Mouse (Mus musculus): ENCODE measurements around the gene Rasgrp4. TPM values are rescaled to one million over a fixed set of nuclear protein-coding genes. Genes with fewer than 3 reads are reported as not detected.
"Not testable (repeated sequence)": the region's sequence is repeated elsewhere in the genome, so short reads cannot be mapped to it uniquely, and the experiment has no call there.

The Rasgrp4 gene
- polyA plus RNA-seq, 1 experiment from 2014 or later: 0.47 TPM

DNA sequence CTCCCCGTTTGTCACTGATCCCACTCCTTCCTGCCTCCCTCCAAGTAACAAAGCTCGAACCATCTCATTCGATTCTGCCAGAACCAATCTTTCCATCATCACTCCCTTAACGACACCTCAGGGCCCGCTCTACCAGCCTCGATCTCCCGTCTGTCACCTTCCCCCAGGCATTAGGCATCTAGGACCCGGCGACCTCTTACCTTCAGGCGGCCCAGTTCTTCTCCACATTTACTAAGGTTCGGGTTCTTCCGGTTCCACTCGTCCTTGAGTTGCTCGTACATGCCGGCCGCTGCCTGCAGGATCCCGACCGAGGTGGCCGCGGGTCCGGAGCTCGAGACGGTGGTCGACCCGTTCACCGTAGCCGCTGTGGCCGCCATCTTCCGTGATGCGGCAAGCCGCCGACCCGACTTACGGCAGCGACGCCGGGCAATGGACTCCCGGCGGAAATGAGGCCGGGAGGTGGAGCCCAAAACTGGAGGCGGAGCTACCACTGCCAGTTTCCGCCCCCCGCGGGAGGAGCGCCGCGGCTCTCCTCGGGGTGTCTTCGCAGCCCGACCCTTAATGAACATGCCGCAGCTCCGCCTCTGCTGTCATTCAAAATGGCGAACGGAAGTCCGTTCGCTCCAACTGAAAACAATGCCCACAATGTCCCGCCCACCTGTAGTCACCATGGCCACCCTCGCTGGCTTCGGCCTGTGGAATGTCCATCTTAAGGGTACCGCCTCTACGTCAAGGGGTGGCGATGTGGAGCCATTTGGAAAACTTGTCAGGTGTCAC, 45.6 kb downstream of the Rasgrp4 start, which contains the start of gene Psmd8:
Psmd8 (minus strand) TSS at position 625 of the 777 bp plus-strand sequence.
- H3K4me3 ChIP-seq (ENCODE audit: low read depth, low read length): peak within 1 kb of the TSS; percentile 75
- under 1% methylated on average over 62 of the region's 62 CpGs for WGBS
- DNase-seq (ENCODE audit: low spot score): peak; percentile 99

DNA sequence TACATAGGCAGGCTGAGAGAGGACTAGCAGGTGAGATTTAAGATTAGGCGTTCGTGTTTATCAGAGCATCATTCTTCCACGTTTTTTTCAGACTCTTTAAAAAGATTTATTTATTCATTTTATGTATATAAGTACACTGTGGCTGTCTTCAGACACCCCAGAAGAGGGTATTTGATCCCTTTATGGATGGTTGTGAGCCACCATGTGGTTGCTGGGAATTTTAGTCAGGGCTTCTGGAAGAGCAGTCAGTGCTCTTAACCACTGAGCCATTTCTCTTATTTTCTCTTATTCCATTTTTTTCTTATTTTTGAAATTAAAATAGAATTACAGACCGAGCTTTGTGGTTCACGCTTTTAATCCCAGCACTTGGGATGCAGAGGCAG, 46.2 kb downstream of the Rasgrp4 start:
- Histone ChIP-seq H3K4me3 (ENCODE audit: low read depth, low read length) (peak overlapping the region; percentile 75), H3K4me2 (ENCODE audit: low read length) (peak overlapping the region; percentile 77), H3K27me3 (replicated peaks; ENCODE audit: control insufficient read depth, insufficient read depth, low read length) (no peaks in the 10 kb centered on the region), H3K36me3 (ENCODE audit: control insufficient read depth, insufficient read depth, low read length) (peaks cover 14% of the 10 kb centered on the region), H3K9ac (ENCODE audit: low read length) (peak overlapping the region; percentile 17), H3K9me3 (replicated peaks; ENCODE audit: control insufficient read depth, low read length) (no peaks in the 10 kb centered on the region), H3K4me1 (ENCODE audit: control insufficient read depth, insufficient read depth, low read length) (peaks cover 10% of the 10 kb centered on the region), H3K27ac (ENCODE audit: low read depth, low read length) (peak overlapping the region; percentile 21; the same call in 1 of the 2 replicates)
- ATAC-seq: no peak; the same call in 1 of the 2 replicates
- no peak for DNase-seq (ENCODE audit: low spot score)
- 40% methylated on average over 5 of the region's 5 CpGs for WGBS

More for the DNA sequence above, 45.6 kb downstream of the Rasgrp4 start, which contains the start of gene Psmd8:
- peak; percentile 97 for ATAC-seq
- H3K4me1 ChIP-seq (ENCODE audit: control insufficient read depth, insufficient read depth, low read length): peaks cover 10% of the 10 kb centered on the region
- H3K9me3 ChIP-seq (replicated peaks; ENCODE audit: control insufficient read depth, low read length): no peaks in the 10 kb centered on the region
- H3K36me3 ChIP-seq (ENCODE audit: control insufficient read depth, insufficient read depth, low read length): peaks cover 20% of the 10 kb centered on the region
- H3K9ac ChIP-seq (ENCODE audit: low read length): peak within 1 kb of the TSS; percentile 82
- H3K27me3 ChIP-seq (replicated peaks; ENCODE audit: control insufficient read depth, insufficient read depth, low read length): no peaks in the 10 kb centered on the region
- peak within 1 kb of the TSS; percentile 77 for H3K4me2 ChIP-seq (ENCODE audit: low read length)
- H3K27ac ChIP-seq (ENCODE audit: low read depth, low read length): peak within 1 kb of the TSS; percentile 48; the same call in 1 of the 2 replicates

DNA sequence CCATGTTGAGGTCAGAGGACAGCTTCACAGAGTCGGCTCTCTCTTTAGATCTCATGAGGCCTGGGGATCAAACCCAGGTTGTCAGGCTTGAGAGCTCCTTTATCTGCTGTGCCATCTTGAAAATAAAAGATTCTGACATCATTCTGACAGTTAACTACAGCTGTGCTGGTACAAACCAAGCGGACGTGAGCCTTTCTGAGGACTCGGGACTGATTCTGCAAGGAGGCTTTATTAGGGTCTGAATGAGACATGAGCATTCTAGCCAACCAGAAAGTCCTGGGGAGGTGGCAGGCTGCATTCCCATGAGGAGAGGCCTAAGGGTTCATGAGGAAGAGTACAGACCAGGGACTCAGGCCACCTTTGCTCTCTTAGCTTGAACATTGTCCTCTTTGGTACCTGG, 46.7 kb downstream of the Rasgrp4 start:
- DNase-seq (ENCODE audit: low spot score); H3K27me3 ChIP-seq (replicated peaks; ENCODE audit: control insufficient read depth, insufficient read depth, low read length); ATAC-seq; H3K27ac ChIP-seq (ENCODE audit: low read depth, low read length); H3K4me3 ChIP-seq (ENCODE audit: low read depth, low read length); H3K9me3 ChIP-seq (replicated peaks; ENCODE audit: control insufficient read depth, low read length); H3K36me3 ChIP-seq (ENCODE audit: control insufficient read depth, insufficient read depth, low read length); H3K4me2 ChIP-seq (ENCODE audit: low read length); H3K9ac ChIP-seq (ENCODE audit: low read length): not testable (repeated sequence)
- H3K4me1 ChIP-seq (ENCODE audit: control insufficient read depth, insufficient read depth, low read length): peaks cover 10% of the 10 kb centered on the region
- whole genome bisulfite sequencing: 92% methylated on average over 4 of the region's 4 CpGs

DNA sequence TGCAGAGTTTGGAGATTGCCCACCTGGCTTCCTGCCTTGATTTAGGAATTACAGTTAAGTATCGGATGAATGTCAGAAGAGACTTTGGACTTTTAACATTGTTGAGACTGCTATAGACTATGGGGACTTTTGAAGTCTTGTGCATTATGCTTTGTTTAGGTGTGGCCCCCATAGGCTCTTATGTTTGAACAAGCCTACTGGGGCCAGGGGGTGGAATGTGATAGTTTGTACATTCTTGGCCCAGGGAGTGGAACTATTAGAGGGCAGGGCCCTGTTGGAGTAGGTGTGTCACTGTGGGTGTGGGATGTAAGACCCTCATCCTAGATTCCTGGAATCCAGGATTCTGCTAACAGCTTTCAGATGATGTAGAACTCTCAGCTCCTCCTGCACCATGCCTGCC, 59.6 kb downstream of the Rasgrp4 start:
- ATAC-seq; H3K36me3 ChIP-seq (ENCODE audit: control insufficient read depth, insufficient read depth, low read length); H3K27ac ChIP-seq (ENCODE audit: low read depth, low read length); H3K27me3 ChIP-seq (replicated peaks; ENCODE audit: control insufficient read depth, insufficient read depth, low read length); H3K4me1 ChIP-seq (ENCODE audit: control insufficient read depth, insufficient read depth, low read length); H3K9me3 ChIP-seq (replicated peaks; ENCODE audit: control insufficient read depth, low read length); DNase-seq (ENCODE audit: low spot score); H3K4me2 ChIP-seq (ENCODE audit: low read length); H3K9ac ChIP-seq (ENCODE audit: low read length); H3K4me3 ChIP-seq (ENCODE audit: low read depth, low read length): not testable (repeated sequence)
- 100% methylated on average over 1 of the region's 1 CpGs for WGBS

DNA sequence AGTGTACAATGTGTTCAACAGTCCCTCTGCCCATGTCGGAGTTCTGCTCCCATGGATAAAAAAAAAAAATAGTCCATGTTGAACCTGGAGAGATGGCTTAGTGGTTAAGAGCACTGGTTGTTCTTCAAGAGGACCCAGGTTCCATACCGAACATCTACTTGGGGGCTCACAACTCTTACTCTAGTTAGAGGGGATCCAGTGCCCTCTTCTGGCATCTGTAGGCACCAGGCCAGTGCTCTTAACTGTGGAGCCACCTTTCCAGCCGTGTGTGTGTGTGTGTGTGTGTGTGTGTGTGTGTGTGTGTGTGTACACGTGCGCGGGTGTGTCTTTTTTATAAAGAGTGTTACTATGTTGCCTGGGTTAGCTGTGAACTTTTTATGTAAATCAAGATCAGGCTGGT, 67.9 kb downstream of the Rasgrp4 start:
- Histone ChIP-seq H3K4me1 (ENCODE audit: control insufficient read depth, insufficient read depth, low read length) (no peaks in the 10 kb centered on the region), H3K4me2 (ENCODE audit: low read length) (no peak overlapping the region), H3K36me3 (ENCODE audit: control insufficient read depth, insufficient read depth, low read length) (no peaks in the 10 kb centered on the region), H3K9me3 (replicated peaks; ENCODE audit: control insufficient read depth, low read length) (no peaks in the 10 kb centered on the region), H3K9ac (ENCODE audit: low read length) (no peak overlapping the region), H3K27me3 (replicated peaks; ENCODE audit: control insufficient read depth, insufficient read depth, low read length) (no peaks in the 10 kb centered on the region), H3K4me3 (ENCODE audit: low read depth, low read length) (no peak overlapping the region), H3K27ac (ENCODE audit: low read depth, low read length) (no peak overlapping the region)
- no peak for DNase-seq (ENCODE audit: low spot score)
- 87% methylated on average over 6 of the region's 6 CpGs for WGBS
- ATAC-seq: no peak

Other genes with a start within 250 kb of the Rasgrp4 start
- 101 and 128 TPM in 2 replicates for gene Actn4, start 172.5 kb upstream of the Rasgrp4 start, polyA plus RNA-seq (2014; fragmentation: Nextera tagmentation; extraction: Ambion mirVana)
- gene Eif3k, start 153.0 kb upstream of the Rasgrp4 start, polyA plus RNA-seq (2014; fragmentation: Nextera tagmentation; extraction: Ambion mirVana): 345 and 412 TPM in 2 replicates
- gene Map4k1, start 152.8 kb upstream of the Rasgrp4 start, polyA plus RNA-seq (2014; fragmentation: Nextera tagmentation; extraction: Ambion mirVana): 6.1 and 6.9 TPM in 2 replicates
- gene Ryr1, start 9.7 kb upstream of the Rasgrp4 start, polyA plus RNA-seq (2014; fragmentation: Nextera tagmentation; extraction: Ambion mirVana): 5.0 and 6.2 TPM in 2 replicates
- 17.3 and 18.0 TPM in 2 replicates for gene Fam98c, start 21.4 kb downstream of the Rasgrp4 start, polyA plus RNA-seq (2014; fragmentation: Nextera tagmentation; extraction: Ambion mirVana)
- gene Ggn, start 35.4 kb downstream of the Rasgrp4 start, polyA plus RNA-seq (2014; fragmentation: Nextera tagmentation; extraction: Ambion mirVana): 0.14 and 0.36 TPM in 2 replicates
- 4.4 and 5.5 TPM in 2 replicates for gene Spred3, start 35.6 kb downstream of the Rasgrp4 start, polyA plus RNA-seq (2014; fragmentation: Nextera tagmentation; extraction: Ambion mirVana)
- gene Psmd8, start 45.9 kb downstream of the Rasgrp4 start, polyA plus RNA-seq (2014; fragmentation: Nextera tagmentation; extraction: Ambion mirVana): 337 and 364 TPM in 2 replicates
- 0.85 and 1.6 TPM in 2 replicates for gene Catsperg1, start 79.2 kb downstream of the Rasgrp4 start, polyA plus RNA-seq (2014; fragmentation: Nextera tagmentation; extraction: Ambion mirVana)
- 0.22 and 0.46 TPM in 2 replicates for gene Kcnk6, start 97.7 kb downstream of the Rasgrp4 start, polyA plus RNA-seq (2014; fragmentation: Nextera tagmentation; extraction: Ambion mirVana)
- 88.2 and 96.2 TPM in 2 replicates for gene Yif1b, start 103.5 kb downstream of the Rasgrp4 start, polyA plus RNA-seq (2014; fragmentation: Nextera tagmentation; extraction: Ambion mirVana)
- gene 2200002D01Rik, start 113.6 kb downstream of the Rasgrp4 start, polyA plus RNA-seq (2014; fragmentation: Nextera tagmentation; extraction: Ambion mirVana): 0.37 and 1.2 TPM in 2 replicates
- gene Spint2, start 147.1 kb downstream of the Rasgrp4 start, polyA plus RNA-seq (2014; fragmentation: Nextera tagmentation; extraction: Ambion mirVana): 46.6 and 51.3 TPM in 2 replicates
- gene Ppp1r14a, start 154.5 kb downstream of the Rasgrp4 start, polyA plus RNA-seq (2014; fragmentation: Nextera tagmentation; extraction: Ambion mirVana): 5.7 and 9.8 TPM in 2 replicates
- gene Dpf1, start 169.1 kb downstream of the Rasgrp4 start, polyA plus RNA-seq (2014; fragmentation: Nextera tagmentation; extraction: Ambion mirVana): 167 and 205 TPM in 2 replicates